Mouse (Mus musculus): ENCODE measurements around the gene Cpa1.
A peak's percentile ranks its signal among the peaks of the same experiment; 100 is the strongest.

Gene Cpa1

GRCm38 (mm10) chr6:30638674-30639268, at the start of gene Cpa1:
Gene Cpa1 (plus strand): TSS chr6:30639218.
- DNase-seq (ENCODE audit: inconsistent age in 2 of 2, low spot score in 1 of 2): no peak

GRCm38 (mm10) chr6:30589819-30590218, 49.2 kb upstream of the Cpa1 start:
- DNase-seq (ENCODE audit: inconsistent age in 2 of 2, low spot score in 1 of 2): no peak

- no peak for DNase-seq (ENCODE audit: inconsistent age in 2 of 2, low spot score in 1 of 2)
Measured at GRCm38 (mm10) chr6:30591851-30592404, 47.1 kb upstream of the Cpa1 start.

GRCm38 (mm10) chr6:30592417-30592974, 46.5 kb upstream of the Cpa1 start:
- no peak for DNase-seq (ENCODE audit: inconsistent age in 2 of 2, low spot score in 1 of 2)

GRCm38 (mm10) chr6:30594364-30594763, 44.7 kb upstream of the Cpa1 start:
- DNase-seq (ENCODE audit: inconsistent age in 2 of 2, low spot score in 1 of 2): no peak

- DNase-seq (ENCODE audit: inconsistent age in 2 of 2, low spot score in 1 of 2): no peak
Measured at GRCm38 (mm10) chr6:30596230-30596898, 42.7 kb upstream of the Cpa1 start.

GRCm38 (mm10) chr6:30600033-30600432, 39.0 kb upstream of the Cpa1 start:
- peak; percentile 21 to 71 for DNase-seq (ENCODE audit: inconsistent age in 2 of 2, low spot score in 1 of 2)

- no peak for DNase-seq (ENCODE audit: inconsistent age in 2 of 2, low spot score in 1 of 2)
Measured at GRCm38 (mm10) chr6:30600995-30601394, 38.0 kb upstream of the Cpa1 start.

- DNase-seq (ENCODE audit: inconsistent age in 2 of 2, low spot score in 1 of 2): no peak
Measured at GRCm38 (mm10) chr6:30604342-30604867, 34.6 kb upstream of the Cpa1 start.

GRCm38 (mm10) chr6:30605111-30605510, 33.9 kb upstream of the Cpa1 start:
- no peak for DNase-seq (ENCODE audit: inconsistent age in 2 of 2, low spot score in 1 of 2)

- DNase-seq (ENCODE audit: inconsistent age in 2 of 2, low spot score in 1 of 2): no peak
Measured at GRCm38 (mm10) chr6:30605672-30606071, 33.3 kb upstream of the Cpa1 start.

- no peak for DNase-seq (ENCODE audit: inconsistent age in 2 of 2, low spot score in 1 of 2)
Measured at GRCm38 (mm10) chr6:30610710-30611109, 28.3 kb upstream of the Cpa1 start, which contains the start of gene Cpa5. Gene Cpa5 (plus strand): TSS chr6:30611010.

GRCm38 (mm10) chr6:30611212-30611611, 27.8 kb upstream of the Cpa1 start:
- DNase-seq (ENCODE audit: inconsistent age in 2 of 2, low spot score in 1 of 2): no peak

GRCm38 (mm10) chr6:30614251-30614650, 24.8 kb upstream of the Cpa1 start:
- DNase-seq (ENCODE audit: inconsistent age in 2 of 2, low spot score in 1 of 2): no peak

GRCm38 (mm10) chr6:30615741-30616140, 23.3 kb upstream of the Cpa1 start:
- no peak for DNase-seq (ENCODE audit: inconsistent age in 2 of 2, low spot score in 1 of 2)

GRCm38 (mm10) chr6:30616491-30616941, 22.5 kb upstream of the Cpa1 start:
- no peak for DNase-seq (ENCODE audit: inconsistent age in 2 of 2, low spot score in 1 of 2)

- DNase-seq (ENCODE audit: inconsistent age in 2 of 2, low spot score in 1 of 2): peak; percentile 43 to 74
Measured at GRCm38 (mm10) chr6:30617020-30617958, 21.7 kb upstream of the Cpa1 start.

GRCm38 (mm10) chr6:30617959-30618590, 20.9 kb upstream of the Cpa1 start:
- DNase-seq (ENCODE audit: inconsistent age in 2 of 2, low spot score in 1 of 2): peak; percentile 37 to 52

GRCm38 (mm10) chr6:30618735-30619134, 20.3 kb upstream of the Cpa1 start:
- DNase-seq (ENCODE audit: inconsistent age in 2 of 2, low spot score in 1 of 2): no peak

GRCm38 (mm10) chr6:30619606-30620005, 19.4 kb upstream of the Cpa1 start:
- DNase-seq (ENCODE audit: inconsistent age in 2 of 2, low spot score in 1 of 2): peak; percentile 33 to 79

All from adrenal gland, adult (tissue).